Mouse (Mus musculus): ENCODE measurements at regions not wholly inside any gene's neighbourhood (a gene's known extent, or its start where the extent isn't known, plus 50 kb on each side); places are given as distances from the start of the nearest gene placed in this dataset.

- Histone ChIP-seq H3K27me3 (no peaks in the 10 kb centered on the region), H3K27ac (no peak overlapping the region), H3K9me3 (replicated peaks) (no peaks in the 10 kb centered on the region), H3K4me2 (no peak overlapping the region), H3K36me3 (ENCODE audit: poor library complexity, severe bottlenecking) (no peaks in the 10 kb centered on the region), H3K4me1 (no peaks in the 10 kb centered on the region), H3K4me3 (no peak overlapping the region), H3K9ac (no peak overlapping the region)
- ATAC-seq = no peak
- 82% methylated on average over 8 of the region's 8 CpGs for WGBS
Measured at GRCm38 (mm10) chr8:107642241-107642640, 54.0 kb upstream of the Psmd7 start.

- ATAC-seq = no peak
- no peaks in the 10 kb centered on the region for H3K36me3 ChIP-seq (ENCODE audit: poor library complexity, severe bottlenecking)
- no peaks in the 10 kb centered on the region for H3K27me3 ChIP-seq
- H3K9me3 ChIP-seq (replicated peaks) = no peaks in the 10 kb centered on the region
- H3K9ac ChIP-seq = no peak overlapping the region
- no peak overlapping the region for H3K4me2 ChIP-seq
- no peak overlapping the region for H3K4me3 ChIP-seq
- no peak overlapping the region for H3K27ac ChIP-seq
- no peaks in the 10 kb centered on the region for H3K4me1 ChIP-seq
- WGBS = 87% methylated on average over 8 of the region's 8 CpGs
Measured at GRCm38 (mm10) chr8:107647936-107648335, 59.7 kb upstream of the Psmd7 start.

GRCm38 (mm10) chr8:107650306-107650705, 62.0 kb upstream of the Psmd7 start:
- Histone ChIP-seq H3K9ac (no peak overlapping the region), H3K4me3 (no peak overlapping the region), H3K4me1 (no peaks in the 10 kb centered on the region), H3K27ac (no peak overlapping the region), H3K36me3 (ENCODE audit: poor library complexity, severe bottlenecking) (no peaks in the 10 kb centered on the region), H3K9me3 (replicated peaks) (no peaks in the 10 kb centered on the region), H3K4me2 (no peak overlapping the region), H3K27me3 (no peaks in the 10 kb centered on the region)
- WGBS = 93% methylated on average over 9 of the region's 9 CpGs
- ATAC-seq = no peak

- H3K27me3 ChIP-seq = no peaks in the 10 kb centered on the region
- H3K4me1 ChIP-seq = no peaks in the 10 kb centered on the region
- H3K4me3 ChIP-seq = no peak overlapping the region
- no peak for ATAC-seq
- no peaks in the 10 kb centered on the region for H3K9me3 ChIP-seq (replicated peaks)
- no peak overlapping the region for H3K4me2 ChIP-seq
- 82% methylated on average over 11 of the region's 11 CpGs for WGBS
- no peak overlapping the region for H3K27ac ChIP-seq
- no peaks in the 10 kb centered on the region for H3K36me3 ChIP-seq (ENCODE audit: poor library complexity, severe bottlenecking)
- H3K9ac ChIP-seq = no peak overlapping the region
Measured at GRCm38 (mm10) chr8:107651424-107651823, 63.2 kb upstream of the Psmd7 start.

- no peaks in the 10 kb centered on the region for H3K9me3 ChIP-seq (replicated peaks)
- ATAC-seq = no peak
- WGBS = 85% methylated on average over 8 of the region's 8 CpGs
- no peak overlapping the region for H3K4me3 ChIP-seq
- H3K27me3 ChIP-seq = no peaks in the 10 kb centered on the region
- no peak overlapping the region for H3K27ac ChIP-seq
- no peaks in the 10 kb centered on the region for H3K4me1 ChIP-seq
- H3K9ac ChIP-seq = no peak overlapping the region
- H3K4me2 ChIP-seq = no peak overlapping the region
- H3K36me3 ChIP-seq (ENCODE audit: poor library complexity, severe bottlenecking) = no peaks in the 10 kb centered on the region
Measured at GRCm38 (mm10) chr8:107652226-107652625, 64.0 kb upstream of the Psmd7 start.

- Histone ChIP-seq H3K4me2 (no peak overlapping the region), H3K27ac (no peak overlapping the region), H3K9me3 (replicated peaks) (no peaks in the 10 kb centered on the region), H3K4me1 (no peaks in the 10 kb centered on the region), H3K36me3 (ENCODE audit: poor library complexity, severe bottlenecking) (no peaks in the 10 kb centered on the region), H3K27me3 (no peaks in the 10 kb centered on the region), H3K4me3 (no peak overlapping the region), H3K9ac (no peak overlapping the region)
- 94% methylated on average over 10 of the region's 10 CpGs for WGBS
- no peak for ATAC-seq
Measured at GRCm38 (mm10) chr8:107653711-107654110, 65.4 kb upstream of the Psmd7 start.

GRCm38 (mm10) chr8:107656622-107657021, 68.4 kb upstream of the Psmd7 start:
- Histone ChIP-seq H3K4me3 (no peak overlapping the region), H3K27me3 (no peaks in the 10 kb centered on the region), H3K36me3 (ENCODE audit: poor library complexity, severe bottlenecking) (no peaks in the 10 kb centered on the region), H3K9me3 (replicated peaks) (no peaks in the 10 kb centered on the region), H3K9ac (no peak overlapping the region), H3K4me1 (no peaks in the 10 kb centered on the region), H3K4me2 (no peak overlapping the region), H3K27ac (no peak overlapping the region)
- 79% methylated on average over 5 of the region's 5 CpGs for WGBS
- no peak for ATAC-seq

- no peak for ATAC-seq
- Histone ChIP-seq H3K9ac (no peak overlapping the region), H3K9me3 (replicated peaks) (no peaks in the 10 kb centered on the region), H3K4me2 (no peak overlapping the region), H3K4me3 (no peak overlapping the region), H3K27ac (no peak overlapping the region), H3K36me3 (ENCODE audit: poor library complexity, severe bottlenecking) (no peaks in the 10 kb centered on the region), H3K27me3 (no peaks in the 10 kb centered on the region), H3K4me1 (no peaks in the 10 kb centered on the region)
- WGBS = 96% methylated on average over 4 of the region's 4 CpGs
Measured at GRCm38 (mm10) chr8:107657741-107658140, 69.5 kb upstream of the Psmd7 start.

- H3K9me3 ChIP-seq (replicated peaks) = no peaks in the 10 kb centered on the region
- no peaks in the 10 kb centered on the region for H3K27me3 ChIP-seq
- ATAC-seq = no peak
- H3K9ac ChIP-seq = no peak overlapping the region
- H3K4me3 ChIP-seq = no peak overlapping the region
- no peaks in the 10 kb centered on the region for H3K4me1 ChIP-seq
- no peak overlapping the region for H3K4me2 ChIP-seq
- 97% methylated on average over 6 of the region's 6 CpGs for WGBS
- no peaks in the 10 kb centered on the region for H3K36me3 ChIP-seq (ENCODE audit: poor library complexity, severe bottlenecking)
- H3K27ac ChIP-seq = no peak overlapping the region
Measured at GRCm38 (mm10) chr8:107658386-107658785, 70.1 kb upstream of the Psmd7 start.

- Histone ChIP-seq H3K4me3 (no peak overlapping the region), H3K4me1 (no peaks in the 10 kb centered on the region), H3K27me3 (no peaks in the 10 kb centered on the region), H3K4me2 (no peak overlapping the region), H3K36me3 (ENCODE audit: poor library complexity, severe bottlenecking) (no peaks in the 10 kb centered on the region), H3K27ac (no peak overlapping the region), H3K9me3 (replicated peaks) (no peaks in the 10 kb centered on the region), H3K9ac (no peak overlapping the region)
- WGBS = 92% methylated on average over 6 of the region's 6 CpGs
- no peak for ATAC-seq
Measured at GRCm38 (mm10) chr8:107660624-107661023, 72.4 kb upstream of the Psmd7 start.

- H3K4me3 ChIP-seq = no peak overlapping the region
- H3K36me3 ChIP-seq (ENCODE audit: poor library complexity, severe bottlenecking) = no peaks in the 10 kb centered on the region
- no peak overlapping the region for H3K9ac ChIP-seq
- peaks cover 5% of the 10 kb centered on the region; the same call in 1 of the 2 replicates for H3K4me1 ChIP-seq
- no peaks in the 10 kb centered on the region for H3K27me3 ChIP-seq
- H3K9me3 ChIP-seq (replicated peaks) = no peaks in the 10 kb centered on the region
- H3K27ac ChIP-seq = no peak overlapping the region
- WGBS = 79% methylated on average over 5 of the region's 5 CpGs
- H3K4me2 ChIP-seq = no peak overlapping the region
- ATAC-seq = no peak
Measured at GRCm38 (mm10) chr8:107669608-107670007, 81.3 kb upstream of the Psmd7 start.

- H3K27ac ChIP-seq = no peak overlapping the region
- H3K4me3 ChIP-seq = no peak overlapping the region
- no peak overlapping the region for H3K9ac ChIP-seq
- H3K4me1 ChIP-seq = peaks cover 5% of the 10 kb centered on the region; the same call in 1 of the 2 replicates
- no peak overlapping the region for H3K4me2 ChIP-seq
- H3K9me3 ChIP-seq (replicated peaks) = no peaks in the 10 kb centered on the region
- WGBS = 27% methylated on average over 8 of the region's 8 CpGs
- peak; percentile 50; the same call in 1 of the 2 replicates for ATAC-seq
- H3K27me3 ChIP-seq = no peaks in the 10 kb centered on the region
- no peaks in the 10 kb centered on the region for H3K36me3 ChIP-seq (ENCODE audit: poor library complexity, severe bottlenecking)
Measured at GRCm38 (mm10) chr8:107671471-107671870, 83.2 kb upstream of the Psmd7 start.

GRCm38 (mm10) chr8:107672691-107673090, 84.4 kb upstream of the Psmd7 start:
- Histone ChIP-seq H3K36me3 (ENCODE audit: poor library complexity, severe bottlenecking) (no peaks in the 10 kb centered on the region), H3K4me1 (peaks cover 5% of the 10 kb centered on the region; the same call in 1 of the 2 replicates), H3K27me3 (no peaks in the 10 kb centered on the region), H3K4me2 (no peak overlapping the region), H3K4me3 (no peak overlapping the region), H3K27ac (no peak overlapping the region), H3K9me3 (replicated peaks) (no peaks in the 10 kb centered on the region), H3K9ac (no peak overlapping the region)
- no peak for ATAC-seq
- 96% methylated on average over 6 of the region's 6 CpGs for WGBS
